Mouse (Mus musculus) testis, adult 2 months (tissue): ENCODE data around the gene Foxp1. TPM values are rescaled to one million over a fixed set of nuclear protein-coding genes. Genes with fewer than 3 reads are reported as not detected.

ENCODE experiments used
- H3K27ac ChIP-seq: fragments of 200-500 bp; 2 replicates; pipeline ENCODE4 v1.5.1; 2012; ENCODE audit warnings: low read depth, low read length; ENCODE audit not compliant: control insufficient read depth, insufficient read depth
- H3K27me3 ChIP-seq: fragments of 200-500 bp; 2 replicates; pipeline ENCODE4 v1.6.1; 2012; ENCODE audit warnings: mild to moderate bottlenecking, low read length, moderate library complexity; ENCODE audit not compliant: control insufficient read depth, insufficient read depth
- H3K36me3 ChIP-seq: fragments of 200-500 bp; 2 replicates; pipeline ENCODE4 v1.6.1; 2012; ENCODE audit warnings: mild to moderate bottlenecking, low read length; ENCODE audit not compliant: control insufficient read depth, insufficient read depth
- H3K4me1 ChIP-seq: fragments of 200-500 bp; 2 replicates; pipeline ENCODE4 v1.6.1; 2012; ENCODE audit warnings: low read length; ENCODE audit not compliant: control insufficient read depth, insufficient read depth
- H3K4me3 ChIP-seq: fragments of 200-500 bp; 2 replicates; pipeline ENCODE4 v1.5.1; 2012; ENCODE audit warnings: low read depth, mild to moderate bottlenecking, low read length, moderate library complexity, mixed read lengths; ENCODE audit not compliant: control insufficient read depth
- CTCF ChIP-seq: fragments of 200-500 bp; IDR thresholded peaks from 2 replicates; pipeline ENCODE4 v1.5.1; 2012; ENCODE audit warnings: low read depth, mild to moderate bottlenecking, inconsistent platforms, low read length, moderate library complexity; ENCODE audit not compliant: control insufficient read depth, insufficient read depth, insufficient replicate concordance
- POLR2A ChIP-seq: fragments of 200-500 bp; IDR thresholded peaks from 2 replicates; pipeline ENCODE4 v1.6.1; 2012; ENCODE audit warnings: low read depth, mild to moderate bottlenecking, inconsistent platforms, low read length, moderate library complexity; ENCODE audit not compliant: control insufficient read depth
- polyA plus RNA-seq: library from polyadenylated mRNA; depleted of rRNA; stranded (reverse); fragments of >200 nt; gene quantifications from 2 replicates; pipeline ENCODE4 v1.2.3, GENCODE M21; 2012

The Foxp1 gene
- polyA plus RNA-seq, 1 experiment: 34.8 TPM

DNA sequence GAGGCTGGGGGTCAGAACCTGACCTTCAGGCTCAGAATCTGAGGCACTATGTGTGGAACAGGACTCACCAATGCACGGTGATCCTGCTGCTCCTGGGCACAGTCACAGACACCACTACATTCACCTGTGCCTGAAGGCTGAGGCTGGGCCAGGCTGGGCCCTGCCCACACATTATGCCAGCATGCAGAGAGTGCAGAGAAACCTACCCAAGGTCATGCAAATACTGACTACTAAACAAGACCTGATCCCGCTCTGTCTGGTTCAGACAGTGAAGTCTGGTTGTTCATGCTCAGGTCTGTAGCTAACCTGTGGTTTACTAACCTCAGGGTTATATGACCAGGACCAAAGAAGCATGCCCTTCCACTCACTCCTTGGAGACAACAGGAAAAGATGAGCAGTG, 19.8 kb downstream of the Foxp1 start:
- Histone ChIP-seq H3K4me1 (no peaks in the 10 kb centered on the region), H3K27ac (no peak overlapping the region), H3K27me3 (no peaks in the 10 kb centered on the region), H3K36me3 (no peaks in the 10 kb centered on the region), H3K4me3 (no peak overlapping the region)
- no peak for TF ChIP-seq CTCF
- no peak for TF ChIP-seq POLR2A

DNA sequence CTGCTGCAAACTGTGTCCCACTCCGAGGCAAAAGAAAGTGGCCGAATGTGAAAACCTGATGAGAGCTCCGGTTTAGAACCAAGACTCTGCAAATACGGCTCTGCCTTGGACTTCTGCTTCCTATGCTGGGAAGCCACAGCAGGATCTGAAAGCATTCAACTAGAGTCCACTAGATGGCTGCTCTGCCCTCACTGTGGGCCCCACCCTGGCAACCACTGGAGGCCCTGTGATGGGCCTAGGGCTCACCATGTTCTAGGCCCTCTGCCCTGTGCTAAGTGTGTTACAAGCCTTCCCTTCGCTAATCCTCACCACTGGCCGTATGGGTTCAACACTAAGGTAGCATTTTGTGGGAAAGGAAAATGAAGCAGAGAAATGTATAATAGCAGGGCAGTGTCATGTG, 20.2 kb downstream of the Foxp1 start:
- H3K27me3 ChIP-seq: no peaks in the 10 kb centered on the region
- TF ChIP-seq POLR2A (no peak), CTCF (no peak)
- H3K27ac ChIP-seq: no peak overlapping the region
- no peaks in the 10 kb centered on the region for H3K4me1 ChIP-seq
- no peaks in the 10 kb centered on the region for H3K36me3 ChIP-seq
- no peak overlapping the region for H3K4me3 ChIP-seq

DNA sequence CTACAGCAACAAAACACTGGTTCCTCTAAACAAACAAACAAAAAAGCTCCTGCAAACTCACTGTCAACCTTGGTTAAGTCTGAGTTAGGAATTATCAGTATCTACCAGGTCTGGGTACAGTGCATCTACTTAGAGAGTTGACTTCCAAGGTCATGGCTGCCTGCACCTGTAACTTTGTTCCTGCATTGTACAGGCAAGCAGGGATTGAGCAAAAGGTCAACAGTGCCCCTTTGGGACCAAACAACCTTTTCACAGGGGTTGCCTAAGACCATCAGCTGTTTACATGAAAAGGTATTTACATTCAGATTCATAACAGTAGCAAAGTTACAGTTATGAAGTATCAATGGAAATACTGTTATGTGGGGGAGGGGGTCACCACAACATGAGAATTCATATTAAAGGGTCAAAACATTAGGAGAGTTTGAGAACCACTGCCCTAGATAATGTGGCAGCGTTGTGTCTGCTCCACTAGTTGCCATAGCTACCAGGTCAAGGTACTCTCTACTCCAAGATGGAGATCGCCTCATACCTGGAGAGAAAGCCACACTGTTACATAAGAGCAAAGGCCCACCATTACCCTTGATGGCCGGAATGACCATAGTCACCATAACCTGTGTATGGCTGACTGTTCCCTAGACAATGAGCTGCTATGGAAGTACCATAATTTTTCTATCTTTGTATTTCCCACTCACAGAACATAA, 21.8 kb downstream of the Foxp1 start:
- TF ChIP-seq POLR2A (no peak), CTCF (no peak)
- Histone ChIP-seq H3K4me3 (no peak overlapping the region), H3K36me3 (no peaks in the 10 kb centered on the region), H3K27ac (no peak overlapping the region), H3K27me3 (no peaks in the 10 kb centered on the region), H3K4me1 (no peaks in the 10 kb centered on the region)

GRCm38 (mm10) chr6:99498082-99498481, 24.4 kb downstream of the Foxp1 start:
- H3K27me3 ChIP-seq: no peaks in the 10 kb centered on the region
- no peak overlapping the region for H3K27ac ChIP-seq
- TF ChIP-seq CTCF: no peak
- TF ChIP-seq POLR2A: no peak
- H3K4me3 ChIP-seq: no peak overlapping the region
- H3K36me3 ChIP-seq: no peaks in the 10 kb centered on the region
- H3K4me1 ChIP-seq: no peaks in the 10 kb centered on the region

GRCm38 (mm10) chr6:99496114-99496513, 26.4 kb downstream of the Foxp1 start:
- no peaks in the 10 kb centered on the region for H3K36me3 ChIP-seq
- H3K4me3 ChIP-seq: no peak overlapping the region
- no peaks in the 10 kb centered on the region for H3K27me3 ChIP-seq
- TF ChIP-seq CTCF (no peak), POLR2A (no peak)
- H3K4me1 ChIP-seq: no peaks in the 10 kb centered on the region
- no peak overlapping the region for H3K27ac ChIP-seq

DNA sequence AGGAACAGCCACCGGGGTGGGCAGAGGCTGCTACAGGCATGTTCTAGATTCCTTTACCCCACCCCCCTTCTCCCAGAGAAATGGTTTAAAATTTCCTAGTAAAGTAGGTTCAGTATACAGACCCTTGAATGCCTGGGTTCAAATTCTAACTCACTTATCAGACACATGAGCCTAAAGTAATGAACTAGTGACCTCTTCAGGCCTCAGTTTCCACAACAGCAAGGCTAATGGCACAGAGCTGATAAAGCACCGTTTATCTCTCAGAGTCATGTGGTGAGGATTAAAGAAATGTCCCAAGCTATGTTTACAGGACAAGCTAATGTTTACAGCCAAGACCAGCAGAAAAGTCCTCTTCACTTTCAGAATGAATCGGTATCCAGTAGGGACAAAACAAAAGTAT, 29.6 kb downstream of the Foxp1 start:
- TF ChIP-seq POLR2A: no peak
- no peak for TF ChIP-seq CTCF
- Histone ChIP-seq H3K4me1 (no peaks in the 10 kb centered on the region), H3K27ac (no peak overlapping the region), H3K36me3 (no peaks in the 10 kb centered on the region), H3K4me3 (no peak overlapping the region), H3K27me3 (no peaks in the 10 kb centered on the region)

DNA sequence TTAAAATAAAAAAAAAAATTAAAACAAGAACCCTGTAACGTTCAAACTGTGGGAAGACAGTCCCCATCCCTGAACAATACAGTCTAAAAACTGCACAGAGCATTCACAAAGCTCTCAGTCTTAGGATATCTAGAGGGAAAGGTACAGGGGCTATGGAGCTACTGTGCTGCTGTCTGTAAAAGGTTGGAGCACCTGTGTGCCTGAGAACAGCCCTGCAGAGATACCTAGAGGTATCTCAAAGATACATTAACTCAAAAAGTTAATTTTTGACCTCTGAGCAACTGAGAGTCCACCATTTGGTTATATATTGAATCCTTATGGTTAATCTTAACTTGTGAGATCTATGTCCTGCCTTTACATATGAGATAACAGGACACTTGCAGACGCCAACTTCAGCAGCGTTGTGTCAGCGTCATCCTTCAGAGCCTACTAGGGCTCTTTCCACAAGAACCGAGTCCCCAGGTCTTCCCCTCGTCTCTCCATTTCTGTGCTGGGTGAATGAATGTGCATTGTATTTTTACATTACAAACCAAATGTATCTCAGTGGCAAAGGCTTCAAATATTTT, 30.5 kb downstream of the Foxp1 start:
- no peak overlapping the region for H3K4me3 ChIP-seq
- no peaks in the 10 kb centered on the region for H3K27me3 ChIP-seq
- TF ChIP-seq POLR2A (no peak), CTCF (no peak)
- H3K4me1 ChIP-seq: no peaks in the 10 kb centered on the region
- H3K36me3 ChIP-seq: no peaks in the 10 kb centered on the region
- H3K27ac ChIP-seq: no peak overlapping the region

GRCm38 (mm10) chr6:99491146-99491545, 31.4 kb downstream of the Foxp1 start:
- Histone ChIP-seq H3K36me3 (no peaks in the 10 kb centered on the region), H3K4me3 (no peak overlapping the region), H3K27ac (no peak overlapping the region), H3K27me3 (no peaks in the 10 kb centered on the region), H3K4me1 (no peaks in the 10 kb centered on the region)
- TF ChIP-seq POLR2A (no peak), CTCF (no peak)
